Mouse (Mus musculus) embryonic stem cell, embryonic (primary cell): ENCODE data around the gene Tgds.

ENCODE experiments used
- CTCF ChIA-PET, 4 experiments: fragments of 300-600 bp in 2 of 4; fragments of 350-600 bp in 2 of 4; sonication (Branson Sonifier 250); formaldehyde crosslinking; loops; one replicate each; lab custom pipeline; 2022; ENCODE audit warnings: inconsistent platforms in 2 of 4; lab: Charles Lee
- POLR2A ChIA-PET, 4 experiments: fragments of 300-600 bp in 2 of 4; fragments of 350-600 bp in 2 of 4; sonication (Branson Sonifier 250); formaldehyde crosslinking; loops; one replicate each; lab custom pipeline; 2022; ENCODE audit warnings: antibody characterized with exemption in 4 of 4, inconsistent platforms in 1 of 4; lab: Charles Lee

Gene Tgds

DNA sequence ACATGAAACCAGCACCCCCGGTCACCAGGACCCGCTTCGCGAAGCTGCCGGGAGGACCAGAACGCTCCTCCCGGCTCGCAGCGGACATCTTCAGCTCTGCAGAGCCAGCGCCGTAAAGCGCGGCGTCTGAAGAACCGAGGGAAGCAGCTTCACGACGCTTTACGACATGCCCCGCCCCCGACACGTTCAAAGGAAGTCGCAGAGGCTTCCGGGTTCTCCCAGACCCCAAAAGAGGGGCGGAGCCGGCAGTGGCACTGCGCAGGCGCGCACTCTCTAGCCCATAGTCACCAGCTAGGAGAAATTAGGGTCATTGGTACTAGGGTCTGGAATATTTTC, at the start of gene Tgds:
Tgds (minus strand) TSS at position 114 of the 336 bp plus-strand sequence.
- ChIA-PET CTCF (interaction anchor here (0.7 to 1.5 kb wide), 4 partner anchors 9 to 27 kb away, joined by 3 to 4 read pairs (median 4); no protein-coding TSS in a partner anchor), POLR2A (interaction anchor here in 3 of 4 experiments (0.6 to 2.1 kb wide), 21 partner anchors 9 to 898 kb away, joined by 3 to 10 read pairs (median 3); partner anchors contain the start of gene Sox21 (in 2 of the 3))

DNA sequence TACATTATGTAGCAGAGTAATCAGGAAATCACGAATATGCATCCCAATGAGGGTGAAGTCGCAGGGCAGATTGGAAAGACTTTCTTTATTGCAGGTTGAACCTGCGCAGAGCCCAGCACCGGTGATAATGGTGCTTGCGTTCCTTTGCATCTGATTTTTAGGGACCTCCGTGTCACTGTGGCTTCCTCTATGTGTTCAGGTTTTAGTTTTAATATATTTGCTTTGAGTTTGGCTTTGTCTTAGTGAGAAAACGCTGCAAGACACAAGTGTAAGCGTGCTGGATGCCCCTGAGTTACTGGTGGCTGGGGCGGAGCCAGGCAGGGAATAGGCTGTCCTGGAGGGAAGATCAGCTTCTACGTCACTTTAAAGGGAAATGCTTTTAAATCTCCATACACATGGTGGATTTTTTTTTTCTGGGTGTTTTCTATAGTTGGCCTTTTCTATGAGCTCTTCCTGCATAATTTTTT, 48.2 kb upstream of the Tgds start:
- CTCF ChIA-PET = interaction anchor here in 3 of 4 experiments (0.6 to 2.2 kb wide), 3 partner anchors 10 to 24 kb away, joined by 4 to 6 read pairs (median 4); no protein-coding TSS in a partner anchor
- POLR2A ChIA-PET = interaction anchor here in 1 of 4 experiments (1.0 to 1.5 kb wide), 2 partner anchors 19 to 95 kb away, joined by 3 read pairs; no protein-coding TSS in a partner anchor

DNA sequence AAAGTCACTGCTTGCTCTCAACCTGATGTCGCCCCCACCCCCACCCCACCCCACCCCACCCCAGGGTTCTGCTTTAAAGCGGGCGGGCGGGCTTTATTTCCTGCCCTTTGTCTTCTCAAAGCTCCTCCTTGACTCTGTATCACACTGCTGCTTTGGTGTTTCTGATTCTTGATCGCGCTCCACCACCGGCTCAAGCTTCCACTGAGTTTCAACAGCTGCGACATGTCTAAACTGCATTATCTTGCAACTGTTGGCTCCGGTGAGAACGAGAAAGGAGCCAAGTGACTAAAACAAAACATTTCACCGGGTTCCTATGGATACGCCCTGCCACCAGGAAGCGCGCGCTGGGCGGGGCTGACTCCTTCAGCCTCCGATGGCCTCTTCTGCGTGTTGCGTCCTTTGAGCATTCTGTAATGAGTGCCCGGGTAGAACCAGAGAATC, 47.6 kb upstream of the Tgds start:
- POLR2A ChIA-PET = interaction anchor here in 1 of 4 experiments (0.6 to 1.5 kb wide), 4 partner anchors 18 to 1532 kb away, joined by 3 to 6 read pairs (median 4); no protein-coding TSS in a partner anchor
- CTCF ChIA-PET = interaction anchor here in 3 of 4 experiments (0.6 to 2.2 kb wide), 7 partner anchors 9 to 807 kb away, joined by 3 to 6 read pairs (median 3); no protein-coding TSS in a partner anchor

DNA sequence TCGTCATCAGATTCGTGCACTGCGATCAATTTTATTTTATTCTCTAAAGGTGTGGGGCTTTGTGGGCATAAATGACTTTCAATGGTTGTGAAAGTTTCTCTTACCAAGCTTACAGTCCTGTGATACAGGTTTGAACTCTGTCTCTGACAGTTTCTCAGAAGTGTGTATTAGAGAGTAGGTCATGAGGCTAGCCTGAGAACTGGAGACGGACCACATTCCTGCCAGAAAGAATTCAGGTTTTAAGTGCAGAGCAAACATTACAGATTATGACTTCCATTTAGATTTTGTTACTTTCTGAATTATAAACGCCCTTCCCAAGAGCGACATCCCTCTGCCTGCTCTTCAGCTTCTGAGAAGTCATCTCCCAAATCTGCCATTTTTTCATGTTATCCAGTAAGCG, 47.1 kb upstream of the Tgds start:
- ChIA-PET CTCF (interaction anchor here in 3 of 4 experiments (0.6 to 2.2 kb wide), 4 partner anchors 12 to 808 kb away, joined by 3 to 6 read pairs (median 4); no protein-coding TSS in a partner anchor), POLR2A (interaction anchor here in 1 of 4 experiments (0.6 to 1.5 kb wide), 4 partner anchors 18 to 1532 kb away, joined by 3 to 6 read pairs (median 4); no protein-coding TSS in a partner anchor)

- CTCF ChIA-PET = interaction anchor here in 1 of 4 experiments (2.2 kb wide), 1 partner anchor 22 kb away, joined by 6 read pairs; no protein-coding TSS in a partner anchor
- POLR2A ChIA-PET = interaction anchor here in 1 of 4 experiments (0.9 to 1.5 kb wide), 2 partner anchors 17 to 85 kb away, joined by 3 to 4 read pairs; no protein-coding TSS in a partner anchor
Measured at GRCm38 (mm10) chr14:118179251-118179650, 46.7 kb upstream of the Tgds start.

GRCm38 (mm10) chr14:118175694-118176085, 43.1 kb upstream of the Tgds start:
- ChIA-PET CTCF (no interaction called here), POLR2A (interaction anchor here in 1 of 4 experiments (0.7 to 1.1 kb wide), 7 partner anchors 9 to 61 kb away, joined by 3 to 4 read pairs (median 3); partner anchors contain the start of genes Sox21 and Tgds)

DNA sequence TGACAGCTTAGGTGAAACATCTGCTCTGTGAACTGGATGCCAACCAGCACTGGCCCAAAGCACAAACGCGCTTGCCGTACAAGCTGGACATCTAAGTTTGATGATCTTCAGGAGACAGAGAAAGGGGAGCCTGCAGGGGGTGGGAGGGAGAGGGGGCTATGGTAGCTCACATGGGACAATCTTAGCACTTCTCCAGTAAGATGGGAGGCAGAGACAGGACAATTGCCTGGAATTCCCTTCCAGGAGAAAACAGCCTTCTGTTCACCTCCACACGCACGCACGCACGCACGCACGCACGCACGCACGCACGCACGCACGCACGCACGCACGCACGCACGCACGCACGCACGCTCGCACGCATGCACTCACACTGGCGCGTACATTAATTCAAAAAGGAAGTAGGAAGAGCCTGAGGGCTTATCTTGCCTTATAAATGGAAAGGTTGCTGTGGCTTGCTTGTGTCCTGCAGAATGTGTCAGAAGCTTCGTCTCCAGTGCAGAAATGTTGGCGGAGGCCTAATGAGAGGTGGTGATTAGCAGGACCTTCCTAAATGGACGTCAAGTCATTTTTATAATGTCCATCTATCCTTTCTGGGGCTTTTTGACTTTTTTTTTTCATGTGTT, 42.6 kb upstream of the Tgds start:
- ChIA-PET CTCF (interaction anchor here in 2 of 4 experiments (0.8 to 1.4 kb wide), 3 partner anchors 12 to 50 kb away, joined by 3 to 6 read pairs (median 3); no protein-coding TSS in a partner anchor), POLR2A (interaction anchor here in 2 of 4 experiments (0.7 to 1.3 kb wide), 9 partner anchors 9 to 62 kb away, joined by 3 to 4 read pairs (median 3); partner anchors contain the start of genes Tgds (in 2 of the 2) and Sox21 (in 1 of the 2))

DNA sequence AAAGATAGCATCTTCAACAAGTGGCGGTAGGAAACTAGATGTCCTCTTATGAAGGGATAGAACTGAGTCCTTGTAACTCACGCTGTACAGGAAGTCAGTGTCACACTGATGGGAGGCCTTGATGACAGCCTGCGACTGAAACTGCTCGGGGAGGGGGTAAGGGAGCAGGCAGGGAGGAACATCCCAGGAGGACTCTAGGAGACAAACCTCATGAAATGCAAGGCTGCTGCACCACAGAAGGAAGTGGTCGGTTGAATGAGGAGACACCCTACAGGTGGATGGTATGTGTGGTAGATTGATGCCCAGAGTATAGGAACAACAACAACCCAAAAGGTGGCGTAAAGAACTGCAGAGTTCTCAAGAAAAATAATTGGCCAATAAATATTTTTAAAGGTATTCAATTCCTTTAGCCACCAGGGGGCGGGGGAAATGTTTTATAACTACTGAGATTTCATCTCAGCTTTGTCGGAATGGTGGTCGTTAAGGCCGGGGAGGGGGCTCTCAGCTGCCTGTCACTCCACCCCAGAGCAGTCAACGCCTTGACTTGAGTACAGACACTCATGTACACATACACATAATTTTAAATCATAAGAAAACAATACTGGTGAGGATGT, 41.1 kb upstream of the Tgds start:
- ChIA-PET POLR2A (interaction anchor here in 2 of 4 experiments (1.1 to 1.3 kb wide), 2 partner anchors 15 to 41 kb away, joined by 3 to 4 read pairs; partner anchors contain the start of gene Tgds (in 1 of the 2)), CTCF (interaction anchor here in 1 of 4 experiments (0.5 to 1.4 kb wide), 2 partner anchors 14 to 496 kb away, joined by 3 to 6 read pairs; no protein-coding TSS in a partner anchor)

DNA sequence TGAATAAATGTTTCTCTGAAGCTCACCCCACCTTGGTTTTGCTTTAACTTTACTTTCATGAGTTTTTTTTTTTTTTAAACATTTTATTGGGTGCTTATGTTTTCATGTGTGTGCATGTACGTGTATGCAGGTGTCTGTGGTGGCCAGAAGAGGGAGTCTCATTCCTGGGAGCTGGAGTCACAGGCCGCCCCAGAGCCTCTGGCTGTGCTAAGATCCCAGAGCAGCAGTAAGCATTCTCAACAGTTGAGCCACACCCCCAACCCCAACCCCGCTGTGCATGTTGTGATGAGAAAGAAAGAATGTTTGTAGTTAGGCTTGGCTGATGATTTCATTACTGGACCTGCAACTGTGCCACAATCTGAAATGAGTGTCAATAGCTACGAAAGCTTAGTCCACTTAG, 36.2 kb upstream of the Tgds start:
- POLR2A ChIA-PET = interaction anchor here (0.6 to 1.2 kb wide), 6 partner anchors 9 to 509 kb away, joined by 3 to 8 read pairs (median 4); no protein-coding TSS in a partner anchor

GRCm38 (mm10) chr14:118162640-118163039, 30.1 kb upstream of the Tgds start:
- ChIA-PET CTCF (interaction anchor here in 1 of 4 experiments (0.9 kb wide), 1 partner anchor 12 kb away, joined by 3 read pairs; no protein-coding TSS in a partner anchor), POLR2A (interaction anchor here in 1 of 4 experiments (1.5 kb wide), 1 partner anchor 17 kb away, joined by 3 read pairs; no protein-coding TSS in a partner anchor)

More for the DNA sequence above, 36.2 kb upstream of the Tgds start:
- CTCF ChIA-PET = interaction anchor here in 3 of 4 experiments (0.6 to 1.2 kb wide), 7 partner anchors 9 to 1829 kb away, joined by 3 to 6 read pairs (median 4); no protein-coding TSS in a partner anchor

DNA sequence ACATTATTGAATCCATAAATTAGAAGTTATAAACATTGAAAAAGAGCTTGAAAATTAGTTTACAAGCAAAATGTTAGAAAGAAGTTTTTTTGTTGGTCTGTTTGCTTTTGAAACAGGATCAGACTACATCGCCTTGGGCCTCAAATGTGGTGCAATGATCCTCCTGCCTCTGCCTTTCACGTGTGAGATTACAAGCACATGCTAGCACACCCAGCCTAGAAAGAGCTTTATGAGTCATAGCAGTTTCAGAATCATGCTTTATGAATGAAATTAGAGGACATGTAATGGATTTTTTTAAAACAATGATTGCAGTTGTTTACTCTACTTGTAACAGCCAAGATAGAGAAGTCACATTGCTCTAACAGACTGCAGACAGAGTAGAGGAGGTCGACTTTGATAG, 29.2 kb upstream of the Tgds start:
- CTCF ChIA-PET = no interaction called here
- POLR2A ChIA-PET = interaction anchor here in 1 of 4 experiments (1.5 kb wide), 1 partner anchor 18 kb away, joined by 3 read pairs; no protein-coding TSS in a partner anchor

DNA sequence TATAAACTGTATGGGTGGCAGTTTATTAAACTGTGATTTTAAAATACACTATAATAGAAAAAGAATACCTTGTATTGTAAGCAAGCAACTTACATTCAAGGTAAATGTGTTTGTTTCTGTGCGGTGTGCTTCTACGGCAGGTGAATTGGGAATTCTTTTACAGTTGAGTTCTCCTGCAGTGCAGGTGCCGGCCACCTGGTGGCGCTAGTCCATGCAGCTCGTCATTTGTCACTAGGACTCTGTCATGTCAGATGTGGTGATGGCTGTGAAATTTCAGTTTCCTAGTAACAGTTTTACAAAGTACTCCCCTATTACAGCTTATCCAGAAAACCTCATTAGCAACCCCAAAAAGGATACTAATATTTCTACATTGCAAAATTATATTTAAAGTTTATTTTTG, 24.6 kb upstream of the Tgds start:
- ChIA-PET POLR2A (interaction anchor here in 2 of 4 experiments (0.7 to 1.4 kb wide), 2 partner anchors 10 to 613 kb away, joined by 4 read pairs; no protein-coding TSS in a partner anchor), CTCF (interaction anchor here (0.5 to 1.8 kb wide), 17 partner anchors 10 to 611 kb away, joined by 3 to 8 read pairs (median 4); partner anchors contain the start of gene Tgds (in 2 of the 4))

DNA sequence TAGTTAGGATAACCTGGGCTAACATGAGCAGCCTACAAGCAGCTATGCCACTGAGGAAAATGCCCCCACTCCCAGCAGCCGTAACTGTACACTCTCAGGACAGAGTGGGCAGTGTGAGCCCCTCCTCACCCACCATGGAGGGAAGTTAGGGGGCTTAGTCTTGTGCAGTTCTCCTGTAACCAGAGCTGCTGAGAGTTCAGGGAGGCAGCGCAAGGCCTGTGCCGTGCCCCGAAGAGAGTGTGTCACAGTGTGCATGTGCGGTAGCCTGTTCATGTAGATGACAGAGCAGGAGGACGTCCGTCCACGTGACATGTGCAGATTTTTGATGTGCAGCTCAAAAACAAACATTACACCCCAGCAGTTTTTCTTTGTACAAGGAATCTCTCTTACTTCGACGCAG, 24.2 kb upstream of the Tgds start:
- POLR2A ChIA-PET = interaction anchor here in 2 of 4 experiments (0.7 to 1.4 kb wide), 2 partner anchors 10 to 614 kb away, joined by 4 read pairs; no protein-coding TSS in a partner anchor
- CTCF ChIA-PET = interaction anchor here (0.5 to 1.8 kb wide), 17 partner anchors 10 to 611 kb away, joined by 3 to 8 read pairs (median 4); partner anchors contain the start of gene Tgds (in 2 of the 4)

GRCm38 (mm10) chr14:118156056-118156455, 23.5 kb upstream of the Tgds start:
- ChIA-PET CTCF (interaction anchor here in 2 of 4 experiments (1.3 to 1.8 kb wide), 5 partner anchors 9 to 612 kb away, joined by 4 to 8 read pairs (median 5); partner anchors contain the start of gene Tgds (in 1 of the 2)), POLR2A (interaction anchor here in 1 of 4 experiments (1.4 kb wide), 1 partner anchor 9 kb away, joined by 4 read pairs; no protein-coding TSS in a partner anchor)

DNA sequence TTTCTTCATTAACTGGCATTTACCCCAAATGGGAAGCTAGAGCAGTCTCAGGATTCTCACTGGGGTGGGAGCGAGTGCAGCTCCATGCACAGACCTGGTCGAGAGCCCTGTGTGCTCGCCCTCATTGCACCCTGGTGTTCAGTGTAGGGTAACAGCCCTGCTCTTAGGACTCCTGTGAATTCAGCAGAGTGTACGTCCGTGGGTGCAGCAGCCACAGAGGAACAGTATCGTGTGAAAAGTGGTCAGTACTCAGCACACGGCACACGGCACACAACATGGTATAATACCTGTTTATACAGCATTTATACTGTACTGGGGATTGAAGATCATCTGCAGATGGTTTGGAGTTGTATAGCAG, 19.7 kb upstream of the Tgds start:
- ChIA-PET CTCF (interaction anchor here in 1 of 4 experiments (0.8 to 1.0 kb wide), 2 partner anchors 10 to 146 kb away, joined by 3 to 5 read pairs; no protein-coding TSS in a partner anchor), POLR2A (interaction anchor here in 2 of 4 experiments (1.4 to 3.4 kb wide), 2 partner anchors 14 kb away, joined by 4 to 14 read pairs; no protein-coding TSS in a partner anchor)

DNA sequence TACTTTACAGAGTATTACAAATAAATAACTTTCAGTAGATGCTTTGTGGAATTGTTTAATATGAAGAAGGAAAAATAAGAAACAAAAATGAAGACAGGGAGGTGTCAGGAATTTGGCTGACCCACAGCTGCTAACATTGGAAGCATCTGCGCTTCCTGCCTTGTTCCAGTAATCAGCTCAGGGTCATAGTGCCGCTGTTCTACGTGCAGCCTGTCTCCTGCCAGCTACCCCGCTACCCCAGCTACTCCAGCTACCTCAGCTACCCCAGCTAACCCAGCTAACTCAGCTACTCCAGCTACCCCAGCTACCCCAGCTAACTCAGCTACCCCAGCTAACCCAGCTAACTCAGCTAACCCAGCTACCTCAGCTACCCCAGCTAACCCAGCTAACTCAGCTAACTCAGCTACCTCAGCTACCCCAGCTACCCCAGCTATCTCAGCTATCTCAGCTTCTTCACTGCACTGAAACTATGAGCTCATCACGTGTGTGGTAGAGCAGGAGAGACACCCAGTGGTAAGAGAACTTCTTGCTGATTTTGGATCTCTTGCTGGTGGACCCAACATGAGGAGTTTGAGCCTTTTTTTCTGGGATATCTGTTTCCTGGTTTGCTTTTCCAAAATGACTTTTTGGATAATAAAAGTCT, 19.2 kb upstream of the Tgds start:
- ChIA-PET CTCF (interaction anchor here in 1 of 4 experiments (0.8 to 1.0 kb wide), 2 partner anchors 9 to 146 kb away, joined by 3 to 5 read pairs; no protein-coding TSS in a partner anchor), POLR2A (interaction anchor here in 2 of 4 experiments (1.0 to 3.4 kb wide), 3 partner anchors 14 to 23 kb away, joined by 3 to 14 read pairs (median 4); no protein-coding TSS in a partner anchor)
